Mouse (Mus musculus) skeletal muscle tissue, adult 2 months (tissue): Measurements from ENCODE around the gene Prdm12.

ENCODE experiments used
- DNase-seq: peaks from one replicate; pipeline ENCODE4 v3.0.0-alpha.2; 2012; ENCODE audit warnings: low read depth, low spot score

Gene Prdm12

GRCm38 (mm10) chr2:31639901-31640608 is at the start of gene Prdm12:
Gene Prdm12, plus strand, starts transcription at chr2:31640037.
- no peak for DNase-seq

GRCm38 (mm10) chr2:31591799-31592484 is 47.9 kb upstream of the Prdm12 start:
- DNase-seq, result no peak

- DNase-seq, result no peak
Measured at GRCm38 (mm10) chr2:31607555-31607954, 32.3 kb upstream of the Prdm12 start.

- DNase-seq, result no peak
Measured at GRCm38 (mm10) chr2:31609859-31610261, 30.0 kb upstream of the Prdm12 start.

- DNase-seq, result no peak
Measured at GRCm38 (mm10) chr2:31610922-31611321, 28.9 kb upstream of the Prdm12 start.

GRCm38 (mm10) chr2:31611400-31611799 is 28.4 kb upstream of the Prdm12 start:
- DNase-seq, result no peak

GRCm38 (mm10) chr2:31612627-31613026 is 27.2 kb upstream of the Prdm12 start:
- no peak for DNase-seq

- DNase-seq, result no peak
Measured at GRCm38 (mm10) chr2:31613781-31614180, 26.1 kb upstream of the Prdm12 start.

- no peak for DNase-seq
Measured at GRCm38 (mm10) chr2:31618484-31619161, 21.2 kb upstream of the Prdm12 start.

- no peak for DNase-seq
Measured at GRCm38 (mm10) chr2:31619208-31619607, 20.6 kb upstream of the Prdm12 start.

GRCm38 (mm10) chr2:31633531-31633930 is 6.3 kb upstream of the Prdm12 start:
- no peak for DNase-seq

GRCm38 (mm10) chr2:31635281-31636137 is 4.3 kb upstream of the Prdm12 start:
- no peak for DNase-seq

GRCm38 (mm10) chr2:31636138-31636741 is 3.6 kb upstream of the Prdm12 start:
- DNase-seq, result no peak

GRCm38 (mm10) chr2:31636742-31637141 is 3.1 kb upstream of the Prdm12 start:
- no peak for DNase-seq

GRCm38 (mm10) chr2:31637311-31637710 is 2.5 kb upstream of the Prdm12 start:
- no peak for DNase-seq

GRCm38 (mm10) chr2:31637807-31638206 is 2.0 kb upstream of the Prdm12 start:
- no peak for DNase-seq

GRCm38 (mm10) chr2:31638581-31639465 is 1.0 kb upstream of the Prdm12 start:
- DNase-seq, result no peak

- DNase-seq, result no peak
Measured at GRCm38 (mm10) chr2:31639466-31639760, 424 bp upstream of the Prdm12 start.

- no peak for DNase-seq
Measured at GRCm38 (mm10) chr2:31640609-31641507, 1.0 kb downstream of the Prdm12 start.

- DNase-seq, result no peak
Measured at GRCm38 (mm10) chr2:31641508-31641830, 1.6 kb downstream of the Prdm12 start.
